Mouse (Mus musculus) kidney, adult 2 months (tissue): ENCODE data around the gene Fbxl2. TPM values are rescaled to one million over a fixed set of nuclear protein-coding genes. Genes with fewer than 3 reads are reported as not detected.

Source experiments
- DNase-seq: peaks from one replicate; pipeline ENCODE4 v3.0.0; 2021
- H3K27ac ChIP-seq: fragments of 200-500 bp; 2 replicates; pipeline ENCODE4 v1.5.1; 2012; ENCODE audit warnings: low read depth, low read length, control low read depth, inconsistent platforms; ENCODE audit not compliant: insufficient read depth
- H3K27me3 ChIP-seq: fragments of 200-500 bp; replicated peaks from 2 replicates; pipeline ENCODE4 v1.6.1; 2012; ENCODE audit warnings: mild to moderate bottlenecking, moderate library complexity, low read length, inconsistent platforms; ENCODE audit not compliant: control insufficient read depth, insufficient read depth
- H3K36me3 ChIP-seq: fragments of 200-500 bp; 2 replicates; pipeline ENCODE4 v1.6.1; 2012; ENCODE audit warnings: mild to moderate bottlenecking, moderate library complexity, low read length, inconsistent platforms; ENCODE audit not compliant: control insufficient read depth, insufficient read depth
- H3K4me1 ChIP-seq: fragments of 200-500 bp; 2 replicates; pipeline ENCODE4 v1.6.1; 2011; ENCODE audit warnings: low read length; ENCODE audit not compliant: control insufficient read depth, insufficient read depth
- H3K4me3 ChIP-seq: fragments of 200-500 bp; 2 replicates; pipeline ENCODE4 v1.5.1; 2011; ENCODE audit warnings: mild to moderate bottlenecking, low read depth, low read length, control low read depth; ENCODE audit not compliant: insufficient read depth
- CTCF ChIP-seq: fragments of 200-500 bp; conservative IDR thresholded peaks from 2 replicates; pipeline ENCODE4 v1.5.1; 2011; ENCODE audit warnings: low read depth, mild to moderate bottlenecking, control low read depth, low read length, moderate library complexity, mixed read lengths; ENCODE audit not compliant: insufficient read depth, insufficient read length
- POLR2A ChIP-seq: fragments of 200-500 bp; IDR thresholded peaks from one replicate; pipeline ENCODE4 v1.6.1; 2011; ENCODE audit warnings: low read depth, low read length, control low read depth
- WGBS: fragments of 180-500 bp; shearing (Covaris S2); methylation state at CpG from one replicate; pipeline ENCODE4 v1.1.7; 2018; 5-methylcytosine and 5-hydroxymethylcytosine counted together
- polyA plus RNA-seq: library from polyadenylated mRNA; depleted of rRNA; stranded (reverse); fragments of >200 nt; gene quantifications from 2 replicates; pipeline ENCODE4 v1.2.3, GENCODE M21; 2012

The Fbxl2 gene
- polyA plus RNA-seq, 1 experiment, result 2.8 TPM

- H3K36me3 ChIP-seq, result no peaks in the 10 kb centered on the region
- WGBS, result 75% methylated on average over 2 of the region's 2 CpGs
Observed at GRCm38 (mm10) chr9:113982451-113982850, 63.5 kb downstream of the Fbxl2 start.

GRCm38 (mm10) chr9:113981099-113981880 lies 64.7 kb downstream of the Fbxl2 start:
- 53% methylated on average over 16 of the region's 16 CpGs for WGBS
- Histone ChIP-seq H3K36me3 (no peaks in the 10 kb centered on the region), H3K4me1 (peaks cover 18% of the 10 kb centered on the region; the same call in 1 of the 2 replicates), H3K27me3 (no peaks in the 10 kb centered on the region), H3K4me3 (no peak overlapping the region), H3K27ac (no peak overlapping the region)
- DNase-seq, result peak; percentile 33
- TF ChIP-seq CTCF (no peak), POLR2A (no peak)

More at GRCm38 (mm10) chr9:113982451-113982850, 63.5 kb downstream of the Fbxl2 start:
- DNase-seq, result no peak
- TF ChIP-seq CTCF, result no peak
- Histone ChIP-seq H3K27ac (no peak overlapping the region), H3K4me1 (peaks cover 26% of the 10 kb centered on the region; the same call in 1 of the 2 replicates), H3K4me3 (no peak overlapping the region), H3K27me3 (no peaks in the 10 kb centered on the region)

- WGBS, result 52% methylated on average over 13 of the region's 13 CpGs
- no peaks in the 10 kb centered on the region for H3K27me3 ChIP-seq
- H3K36me3 ChIP-seq, result no peaks in the 10 kb centered on the region; the same call in 1 of the 2 replicates
- no peak overlapping the region for H3K27ac ChIP-seq
- peaks cover 14% of the 10 kb centered on the region; the same call in 1 of the 2 replicates for H3K4me1 ChIP-seq
- TF ChIP-seq POLR2A (no peak), CTCF (no peak)
- DNase-seq, result peak; percentile 69
- no peak overlapping the region for H3K4me3 ChIP-seq
Observed at GRCm38 (mm10) chr9:113979356-113979755, 66.6 kb downstream of the Fbxl2 start.

GRCm38 (mm10) chr9:113978656-113979055 lies 67.3 kb downstream of the Fbxl2 start:
- peaks cover 14% of the 10 kb centered on the region; the same call in 1 of the 2 replicates for H3K4me1 ChIP-seq
- WGBS, result 41% methylated on average over 7 of the region's 7 CpGs
- H3K4me3 ChIP-seq, result no peak overlapping the region
- H3K36me3 ChIP-seq, result no peaks in the 10 kb centered on the region; the same call in 1 of the 2 replicates
- no peaks in the 10 kb centered on the region for H3K27me3 ChIP-seq
- no peak overlapping the region for H3K27ac ChIP-seq
- peak; percentile 30 for DNase-seq
- TF ChIP-seq CTCF (no peak), POLR2A (no peak)

GRCm38 (mm10) chr9:113977225-113977840 lies 68.7 kb downstream of the Fbxl2 start:
- H3K27me3 ChIP-seq, result no peaks in the 10 kb centered on the region
- TF ChIP-seq CTCF (no peak), POLR2A (no peak)
- H3K4me3 ChIP-seq, result no peak overlapping the region
- peaks cover 8% of the 10 kb centered on the region; the same call in 1 of the 2 replicates for H3K4me1 ChIP-seq
- 46% methylated on average over 11 of the region's 11 CpGs for WGBS
- H3K27ac ChIP-seq, result no peak overlapping the region
- H3K36me3 ChIP-seq, result no peaks in the 10 kb centered on the region; the same call in 1 of the 2 replicates
- DNase-seq, result no peak

GRCm38 (mm10) chr9:113976264-113976663 lies 69.7 kb downstream of the Fbxl2 start:
- no peak for DNase-seq
- H3K4me3 ChIP-seq, result no peak overlapping the region
- H3K4me1 ChIP-seq, result peaks cover 6% of the 10 kb centered on the region; the same call in 1 of the 2 replicates
- no peaks in the 10 kb centered on the region; the same call in 1 of the 2 replicates for H3K36me3 ChIP-seq
- no peaks in the 10 kb centered on the region for H3K27me3 ChIP-seq
- H3K27ac ChIP-seq, result no peak overlapping the region
- no peak for TF ChIP-seq CTCF
- no peak for TF ChIP-seq POLR2A
- WGBS, result 94% methylated on average over 10 of the region's 10 CpGs

- Histone ChIP-seq H3K4me1 (peaks cover 4% of the 10 kb centered on the region; the same call in 1 of the 2 replicates), H3K27ac (no peak overlapping the region), H3K4me3 (no peak overlapping the region), H3K36me3 (no peaks in the 10 kb centered on the region; the same call in 1 of the 2 replicates), H3K27me3 (no peaks in the 10 kb centered on the region)
- no peak for TF ChIP-seq POLR2A
- TF ChIP-seq CTCF, result no peak
- 69% methylated on average over 7 of the region's 7 CpGs for WGBS
- no peak for DNase-seq
Observed at GRCm38 (mm10) chr9:113975442-113975841, 70.5 kb downstream of the Fbxl2 start.
